Mouse (Mus musculus) spleen, postnatal 10 days (tissue): ENCODE measurements around the gene Fbln7.

ENCODE experiments used
- DNase-seq, 2 experiments: peaks; one replicate each; pipeline ENCODE4 v3.0.0; 2021 to 2022; ENCODE audit warnings: low spot score in 2 of 2

Gene Fbln7

DNA sequence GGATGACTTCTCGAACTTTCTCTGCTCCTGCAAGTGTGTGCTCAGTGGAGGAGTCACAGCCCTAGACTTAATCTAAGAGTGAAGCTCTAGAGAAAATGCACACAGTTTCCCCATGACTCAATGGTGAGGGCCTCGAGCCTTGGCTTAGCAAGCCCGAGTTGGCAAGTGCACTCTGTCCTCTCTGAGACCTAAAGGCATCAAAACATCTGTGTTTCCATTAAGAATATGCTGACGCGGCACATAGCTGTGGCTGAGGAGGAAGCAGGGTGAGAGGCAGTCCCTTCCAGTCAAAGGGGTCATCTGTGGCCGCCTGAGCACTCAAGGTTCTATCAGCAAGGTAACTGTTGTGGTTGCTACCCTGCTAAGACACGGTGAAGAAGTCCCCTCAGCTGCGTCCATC is 8.9 kb downstream of the Fbln7 start:
- DNase-seq = no peak

DNA sequence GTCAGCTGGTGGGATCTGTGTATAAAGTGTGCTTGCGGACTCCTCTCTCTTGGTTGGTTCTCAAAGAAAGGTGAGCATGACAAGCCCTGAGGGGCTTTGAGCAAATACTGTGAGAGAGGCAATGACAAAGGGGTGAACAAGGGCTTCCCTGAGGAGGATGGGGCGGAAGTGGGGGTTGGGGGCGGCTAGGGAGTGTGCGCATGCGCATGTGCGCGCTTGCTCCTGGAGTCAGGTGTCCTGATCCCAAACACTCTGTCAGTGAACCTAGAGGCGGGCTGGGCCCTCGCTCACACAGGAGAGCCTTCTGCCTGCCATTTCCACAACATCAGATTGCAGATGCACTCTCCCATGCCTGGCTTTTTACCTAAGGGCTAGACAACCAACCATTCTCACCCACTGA is 9.5 kb downstream of the Fbln7 start:
- no peak for DNase-seq

DNA sequence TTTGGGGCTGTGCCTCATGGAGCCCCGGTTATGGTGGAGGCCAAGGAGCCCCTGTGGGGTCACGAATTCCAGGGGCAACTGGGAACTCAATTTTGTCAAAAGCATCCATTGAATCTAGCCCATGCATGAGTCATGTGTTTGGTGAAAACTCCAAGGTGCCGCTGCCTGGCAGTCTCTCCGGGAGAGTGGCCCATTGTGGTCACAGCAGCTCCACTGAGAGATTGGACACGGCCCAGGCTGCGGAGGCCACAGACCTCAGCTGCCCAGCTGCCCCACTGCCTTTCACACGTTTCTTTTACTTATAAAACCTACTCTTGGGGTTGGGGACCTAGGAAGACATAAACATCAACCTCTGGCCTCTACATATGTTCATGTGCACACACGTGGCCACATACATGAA is 12.7 kb downstream of the Fbln7 start:
- DNase-seq = no peak

DNA sequence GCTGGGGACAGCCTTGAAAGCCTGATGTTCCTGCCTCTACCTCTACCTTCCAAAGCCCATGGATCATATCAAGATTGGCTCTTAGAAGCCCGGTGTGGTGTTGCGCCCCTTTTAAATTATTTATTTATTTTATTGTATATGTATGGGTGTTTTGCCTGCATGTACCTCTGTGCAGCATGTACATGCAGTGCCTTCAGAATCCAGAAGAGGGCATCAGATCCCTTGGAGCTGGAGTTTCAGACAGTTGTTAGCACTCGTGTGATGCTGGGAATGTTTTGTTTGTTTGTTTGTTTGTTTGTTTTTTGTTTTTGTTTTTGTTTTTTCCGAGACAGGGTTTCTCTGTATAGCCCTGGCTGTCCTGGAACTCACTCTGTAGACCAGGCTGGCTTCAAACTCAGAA is 18.5 kb downstream of the Fbln7 start:
- DNase-seq = peak in 1 of 2 experiments; percentile 31

DNA sequence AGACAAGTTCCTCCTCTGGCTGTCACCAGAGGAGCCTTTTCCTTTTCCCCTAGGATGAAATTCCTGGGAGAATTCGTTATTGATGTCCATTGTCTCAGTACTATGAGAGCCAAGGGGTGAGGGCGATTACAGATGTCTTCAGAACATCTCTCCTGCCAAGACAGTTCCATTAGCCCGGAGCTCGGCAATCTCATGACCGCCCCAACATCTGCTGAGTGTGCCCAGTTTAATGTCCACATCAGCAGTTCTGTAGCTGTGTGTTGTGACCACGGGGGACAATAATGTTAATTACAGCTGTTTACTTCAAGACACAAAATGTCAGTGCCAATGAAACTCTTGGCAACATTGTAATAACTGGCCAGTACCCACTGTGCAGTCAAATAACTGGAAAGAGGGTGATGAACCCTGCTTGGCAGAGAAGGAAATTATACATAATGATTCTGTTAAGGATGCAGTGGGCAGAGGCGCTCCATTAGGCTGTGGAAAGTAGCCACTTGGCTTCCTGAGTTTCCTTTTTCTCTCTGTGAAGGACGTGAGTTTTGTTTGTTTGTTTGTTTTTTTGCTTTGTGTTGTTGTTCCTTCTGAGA is 22.5 kb downstream of the Fbln7 start:
- no peak for DNase-seq

DNA sequence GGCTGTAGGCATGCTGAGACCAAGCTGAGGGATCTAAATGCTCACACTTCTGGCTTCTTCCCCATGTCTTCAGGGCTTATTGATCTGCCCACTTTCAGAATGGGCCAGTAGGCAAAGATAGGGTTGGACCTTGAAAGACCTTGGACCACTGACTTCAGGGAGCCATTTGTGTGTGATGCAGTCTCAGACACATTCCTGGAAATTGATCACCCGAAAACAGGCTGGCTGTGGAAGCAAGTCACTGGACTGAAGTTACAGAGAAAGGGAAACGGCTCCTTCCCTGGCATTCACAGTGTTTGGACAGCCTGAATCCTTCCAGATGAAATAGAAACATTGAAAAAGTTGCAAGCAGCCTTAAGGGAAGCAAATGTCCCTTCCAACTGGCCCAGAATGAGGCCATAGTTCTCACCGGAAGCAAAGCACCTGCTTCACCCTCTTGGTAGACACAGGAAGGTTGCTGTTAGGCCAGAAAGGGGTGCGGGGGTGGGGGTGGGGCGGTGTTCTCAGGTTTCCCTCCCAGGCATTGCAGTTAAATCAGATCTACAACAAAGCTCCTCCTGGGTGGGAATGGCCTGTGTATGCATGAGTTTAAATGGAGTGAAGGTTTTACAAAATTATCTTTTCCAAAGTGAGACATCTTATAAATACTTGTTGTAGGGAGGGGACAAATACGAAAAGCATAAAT is 25.2 kb downstream of the Fbln7 start:
- no peak for DNase-seq

DNA sequence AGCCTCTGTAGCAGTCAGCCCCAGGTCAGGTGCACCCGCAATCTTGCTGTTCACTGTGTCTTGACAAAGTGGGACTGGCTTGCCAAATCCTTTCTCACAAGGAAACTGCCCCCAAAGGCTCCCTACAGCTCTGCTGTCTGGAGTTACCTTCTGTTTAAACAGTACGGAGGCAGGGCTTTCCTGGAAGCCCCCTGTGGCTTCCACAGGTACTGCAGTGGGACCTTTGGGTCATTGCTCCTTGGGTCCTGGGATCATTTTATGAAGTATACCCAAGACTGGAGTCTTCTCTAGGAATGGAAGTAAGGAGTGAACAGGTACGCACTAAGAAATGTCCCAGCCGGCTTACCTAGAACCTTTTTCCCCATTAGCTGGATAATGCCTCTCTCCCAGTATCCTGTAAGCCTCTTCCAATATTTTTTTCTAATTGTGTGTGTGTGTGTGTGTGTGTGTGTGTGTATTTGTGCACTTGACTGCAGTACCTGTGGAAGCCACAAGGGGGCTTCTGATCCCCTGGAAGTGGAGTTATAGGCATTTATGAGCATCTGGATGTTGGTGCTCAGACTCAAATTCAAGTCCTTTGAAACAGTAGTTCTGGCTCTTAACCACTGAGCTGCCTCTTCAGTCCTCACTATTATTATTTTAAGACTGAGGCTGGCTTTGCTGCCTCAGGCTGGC is 28.0 kb downstream of the Fbln7 start:
- peak in 1 of 2 experiments; percentile 30 for DNase-seq

DNA sequence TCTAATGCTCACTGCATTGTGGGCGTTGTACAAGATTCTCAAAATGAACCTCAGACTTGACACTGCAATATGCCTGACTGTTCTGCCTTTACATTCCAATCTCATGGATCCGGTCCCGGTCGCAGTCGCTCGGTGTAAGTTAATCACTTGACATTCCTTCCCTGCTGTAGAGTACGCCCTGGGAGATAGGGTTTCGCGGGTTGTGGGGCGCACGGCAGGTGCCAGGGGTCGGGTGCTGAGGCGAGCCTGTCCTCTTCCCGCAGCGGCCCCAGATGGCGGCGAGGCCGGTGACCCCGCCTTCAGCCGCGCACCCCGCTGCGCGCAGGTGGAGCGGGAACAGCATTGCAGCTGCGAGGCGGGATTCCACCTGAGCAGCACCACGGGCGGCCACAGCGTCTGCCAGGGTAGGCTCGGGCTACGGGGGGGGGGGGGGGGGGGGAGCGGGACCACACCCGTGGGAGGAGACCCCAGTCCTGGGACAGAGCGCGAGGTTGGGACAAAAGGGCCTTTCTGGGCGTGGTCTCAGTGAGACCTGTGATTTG is 29.5 kb downstream of the Fbln7 start:
- no peak for DNase-seq

GRCm38 (mm10) chr2:128902843-128903242 is 40.1 kb downstream of the Fbln7 start:
- DNase-seq = no peak

DNA sequence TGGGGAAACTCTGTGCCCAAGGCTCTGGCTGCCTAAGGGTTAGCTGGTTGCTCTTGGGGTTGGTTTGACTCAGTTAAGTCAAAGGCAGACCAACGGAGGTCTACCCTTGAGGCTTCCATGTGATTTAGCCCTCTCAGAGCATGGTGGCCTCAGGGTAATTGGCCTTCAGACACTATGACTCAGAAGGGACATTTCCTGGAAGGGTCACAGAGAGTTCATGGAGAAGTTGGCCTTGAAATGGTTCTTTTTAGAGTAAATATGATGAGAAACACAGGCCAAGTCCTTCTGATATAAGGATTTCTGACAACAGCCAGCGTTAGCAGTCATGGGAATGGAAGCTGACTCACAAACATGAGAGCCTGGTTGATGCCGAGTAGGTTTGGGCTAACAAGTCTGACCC is 40.9 kb downstream of the Fbln7 start:
- DNase-seq = no peak

GRCm38 (mm10) chr2:128914978-128915377 is 52.2 kb downstream of the Fbln7 start:
- DNase-seq = no peak

DNA sequence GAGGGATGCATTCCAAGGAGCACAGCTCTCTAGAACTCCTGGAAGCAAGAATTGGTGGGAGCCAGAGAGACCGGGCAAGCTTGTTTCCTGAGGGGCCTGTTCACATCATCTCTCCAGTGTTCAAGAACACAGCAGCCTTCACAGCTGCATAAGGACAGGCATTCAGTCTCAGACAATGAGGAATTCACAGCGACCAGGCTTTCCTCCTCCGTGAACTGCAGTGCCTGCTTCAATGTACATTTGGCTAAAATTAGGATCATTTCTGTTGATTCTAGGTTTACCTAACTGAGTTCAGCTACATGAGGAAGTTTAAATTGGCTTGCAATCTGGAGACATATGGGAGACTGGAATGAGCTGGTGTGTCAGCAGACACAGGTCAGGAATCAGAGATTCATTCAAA is 53.7 kb downstream of the Fbln7 start:
- no peak for DNase-seq

- DNase-seq = no peak
Observed at GRCm38 (mm10) chr2:128924799-128925198, 62.0 kb downstream of the Fbln7 start.

GRCm38 (mm10) chr2:128928446-128928845 is 65.7 kb downstream of the Fbln7 start:
- DNase-seq = no peak

- DNase-seq = no peak
Observed at GRCm38 (mm10) chr2:128930704-128931103, 67.9 kb downstream of the Fbln7 start.

DNA sequence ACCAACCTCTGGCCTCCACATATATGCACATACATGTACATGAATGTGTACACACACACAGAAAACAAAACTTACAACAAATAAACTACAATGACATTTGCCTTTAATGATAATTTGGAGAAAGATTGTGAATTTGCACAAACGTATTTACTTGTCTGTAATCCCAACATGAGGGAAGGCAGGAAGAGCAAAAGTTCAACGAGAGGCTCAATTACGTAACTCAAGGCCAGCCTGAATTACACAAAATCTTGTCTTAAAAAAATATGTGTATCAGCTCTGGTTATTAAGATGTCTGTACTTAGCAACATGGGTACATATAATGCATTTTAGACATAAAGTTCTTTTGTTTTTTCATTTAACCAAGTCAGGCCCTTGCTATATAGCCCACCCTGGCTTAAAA is 73.5 kb downstream of the Fbln7 start:
- DNase-seq = no peak

DNA sequence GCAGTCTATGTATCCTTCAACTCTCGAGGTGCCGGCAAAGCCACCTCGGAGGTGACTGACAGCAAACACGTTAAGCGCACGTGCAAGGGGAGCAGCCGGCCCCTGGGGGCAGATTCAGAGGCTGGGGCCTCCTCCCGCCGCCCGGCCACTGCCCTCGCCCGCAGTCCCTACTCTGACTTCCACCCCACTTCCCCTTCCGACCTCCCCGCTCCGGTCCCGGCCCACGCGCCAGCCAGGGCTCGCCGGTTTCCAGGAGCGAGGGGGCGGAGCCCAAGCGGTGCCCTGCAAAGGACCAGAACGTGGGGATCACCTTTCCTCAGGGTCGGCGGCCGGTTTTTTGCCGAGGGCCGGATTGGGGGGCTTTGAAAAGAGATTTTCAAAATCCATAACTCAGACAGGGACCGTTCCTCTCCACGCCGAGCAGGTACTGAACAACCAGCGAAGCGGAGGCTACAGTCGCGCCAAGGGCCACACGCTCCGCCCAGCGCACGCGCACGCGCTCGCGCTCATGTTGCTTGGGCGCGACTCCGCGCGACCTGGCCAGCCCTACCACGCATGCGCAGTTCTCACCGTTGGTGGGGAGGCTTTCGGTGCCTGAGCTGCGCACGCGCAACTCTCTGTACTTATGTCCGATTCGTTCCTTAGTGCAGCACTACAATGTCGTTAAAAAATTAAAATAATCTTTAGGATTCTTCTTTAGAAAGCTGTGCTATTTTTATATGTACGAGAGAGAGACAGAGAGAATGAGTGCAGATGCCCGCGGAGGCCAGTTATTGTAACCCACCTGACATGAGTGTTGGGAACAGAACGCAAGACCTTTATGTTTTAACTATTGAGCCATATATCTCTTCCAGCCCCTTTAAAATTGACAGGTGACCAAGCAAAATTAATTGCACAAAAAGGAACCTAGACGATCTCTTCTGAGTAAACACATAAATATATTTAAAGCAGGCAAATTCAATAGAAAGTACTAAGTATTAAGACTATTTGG is 81.1 kb downstream of the Fbln7 start, which contains the start of gene Zc3h8:
TSS of gene Zc3h8 (minus strand) at position 540 of the 991 bp plus-strand sequence.
- DNase-seq = peak; percentile 92 to 98
